Mouse (Mus musculus): ENCODE results near the gene Pole2. TPM values are rescaled to one million over a fixed set of nuclear protein-coding genes. Genes with fewer than 3 reads are reported as not detected.

The Pole2 gene
- polyA plus RNA-seq, 1 experiment from 2014 or later, result 21.4 TPM

DNA sequence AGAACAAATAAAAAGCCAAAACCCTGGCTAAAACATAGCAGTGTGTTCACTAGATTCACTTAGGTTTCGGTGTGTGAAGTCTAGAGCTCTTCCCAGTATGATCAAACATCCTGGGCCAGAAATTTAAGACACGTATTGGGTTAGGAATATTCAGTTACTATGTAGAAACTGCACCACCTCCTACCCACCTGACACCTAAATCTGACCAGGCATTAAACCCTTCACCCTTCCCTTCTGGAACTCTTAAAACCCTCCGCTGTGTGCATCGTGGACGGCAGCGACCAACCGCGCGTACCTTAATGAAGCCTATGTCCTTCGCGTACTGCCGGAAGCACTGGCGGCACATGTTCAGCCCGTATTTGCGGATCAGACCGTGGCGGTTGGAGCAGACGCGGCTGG is 69.6 kb downstream of the Pole2 start:
- ATAC-seq (ENCODE audit: insufficient read depth), result no peak
- Histone ChIP-seq H3K4me1 (replicated peaks) (peaks cover 23% of the 10 kb centered on the region), H3K36me3 (replicated peaks) (peaks cover 27% of the 10 kb centered on the region), H3K9me3 (replicated peaks) (no peaks in the 10 kb centered on the region), H3K9ac (peak overlapping the region; percentile 80), H3K4me2 (peak overlapping the region; percentile 73), H3K4me3 (replicated peaks) (peak overlapping the region; percentile 72), H3K27me3 (no peaks in the 10 kb centered on the region), H3K27ac (replicated peaks) (peak overlapping the region; percentile 95)
- under 1% methylated on average over 19 of the region's 19 CpGs for WGBS (ENCODE audit: insufficient replicate concordance)

DNA sequence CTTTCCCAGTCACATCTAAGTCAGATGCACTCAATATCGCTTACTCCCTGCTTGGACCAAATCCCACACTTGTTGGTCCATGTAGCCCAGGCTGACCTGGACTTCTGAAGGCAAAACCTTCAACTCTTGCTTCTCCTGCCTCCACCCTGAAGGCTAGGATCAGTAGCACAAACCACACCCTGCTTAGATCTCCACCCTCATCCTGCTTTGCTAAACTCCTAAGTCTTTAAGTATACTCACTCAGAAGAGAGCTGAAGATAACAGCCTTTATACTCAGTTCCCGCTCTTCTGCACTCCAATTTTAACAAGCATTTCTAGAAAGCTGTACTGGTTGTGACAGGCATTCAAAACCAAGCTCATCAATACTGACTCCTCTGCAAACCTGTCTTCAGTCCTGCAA is 70.9 kb downstream of the Pole2 start:
- H3K36me3 ChIP-seq (replicated peaks), result peaks cover 27% of the 10 kb centered on the region
- H3K4me3 ChIP-seq (replicated peaks), result peak overlapping the region; percentile 72
- no peaks in the 10 kb centered on the region for H3K9me3 ChIP-seq (replicated peaks)
- ATAC-seq (ENCODE audit: insufficient read depth), result no peak
- peak overlapping the region; percentile 95 for H3K27ac ChIP-seq (replicated peaks)
- no peaks in the 10 kb centered on the region for H3K27me3 ChIP-seq
- peak overlapping the region; percentile 73 for H3K4me2 ChIP-seq
- peak overlapping the region; percentile 80 for H3K9ac ChIP-seq
- H3K4me1 ChIP-seq (replicated peaks), result peaks cover 23% of the 10 kb centered on the region
- WGBS (ENCODE audit: insufficient replicate concordance), result 57% methylated on average over 2 of the region's 2 CpGs

GRCm38 (mm10) chr12:69156436-69156835 is 71.6 kb downstream of the Pole2 start:
- Histone ChIP-seq H3K27ac (replicated peaks) (peak overlapping the region; percentile 95), H3K27me3 (no peaks in the 10 kb centered on the region), H3K9ac (no peak overlapping the region), H3K4me2 (peak overlapping the region; percentile 73; the same call in 1 of the 2 replicates), H3K36me3 (replicated peaks) (peaks cover 27% of the 10 kb centered on the region), H3K4me3 (replicated peaks) (no peak overlapping the region), H3K9me3 (replicated peaks) (no peaks in the 10 kb centered on the region), H3K4me1 (replicated peaks) (peaks cover 23% of the 10 kb centered on the region)
- no peak for ATAC-seq (ENCODE audit: insufficient read depth)
- WGBS (ENCODE audit: insufficient replicate concordance), result 67% methylated on average over 4 of the region's 4 CpGs

- ATAC-seq (ENCODE audit: insufficient read depth), result no peak
- Histone ChIP-seq H3K27me3 (no peaks in the 10 kb centered on the region), H3K9ac (no peak overlapping the region), H3K27ac (replicated peaks) (no peak overlapping the region), H3K4me3 (replicated peaks) (no peak overlapping the region), H3K4me1 (replicated peaks) (peaks cover 23% of the 10 kb centered on the region), H3K9me3 (replicated peaks) (no peaks in the 10 kb centered on the region), H3K4me2 (no peak overlapping the region), H3K36me3 (replicated peaks) (peaks cover 27% of the 10 kb centered on the region)
- 67% methylated on average over 2 of the region's 2 CpGs for WGBS (ENCODE audit: insufficient replicate concordance)
These were observed 72.1 kb downstream of the Pole2 start for GRCm38 (mm10) chr12:69155923-69156322.

Small RNA genes lying within 50 kb of the gene (microRNA-seq; reads per million reads assigned to microRNA genes)
- gene Gm47287 (not detected), gene Gm47295 (not detected)

Other genes starting within 250 kb of the Pole2 start
- gene Rps29, start 69.0 kb downstream of the Pole2 start, polyA plus RNA-seq (2015; fragmentation: Nextera tagmentation; extraction: Ambion mirVana), result 821 and 1,046 TPM in 2 replicates
- gene Lrr1, start 59.4 kb downstream of the Pole2 start, polyA plus RNA-seq (2015; fragmentation: Nextera tagmentation; extraction: Ambion mirVana), result 16.6 and 17.6 TPM in 2 replicates
- 349 and 436 TPM in 2 replicates for gene Rpl36al, start 44.1 kb downstream of the Pole2 start, polyA plus RNA-seq (2015; fragmentation: Nextera tagmentation; extraction: Ambion mirVana)
- gene Mgat2, start 44.0 kb downstream of the Pole2 start, polyA plus RNA-seq (2015; fragmentation: Nextera tagmentation; extraction: Ambion mirVana), result 25.8 and 26.7 TPM in 2 replicates
- gene Gm49383, start 31.1 kb downstream of the Pole2 start, polyA plus RNA-seq (2015; fragmentation: Nextera tagmentation; extraction: Ambion mirVana), result 17.9 and 18.8 TPM in 2 replicates
- gene Dnaaf2, start 29.8 kb downstream of the Pole2 start, polyA plus RNA-seq (2015; fragmentation: Nextera tagmentation; extraction: Ambion mirVana), result 5.0 and 5.3 TPM in 2 replicates
- gene Gm49384, start 23.9 kb downstream of the Pole2 start, polyA plus RNA-seq (2015; fragmentation: Nextera tagmentation; extraction: Ambion mirVana), result 16.7 and 17.5 TPM in 2 replicates
- gene Klhdc1, start 13.0 kb upstream of the Pole2 start, polyA plus RNA-seq (2015; fragmentation: Nextera tagmentation; extraction: Ambion mirVana), result 1.9 and 2.1 TPM in 2 replicates
- gene Klhdc2, start 68.5 kb upstream of the Pole2 start, polyA plus RNA-seq (2015; fragmentation: Nextera tagmentation; extraction: Ambion mirVana), result 82.8 and 83.0 TPM in 2 replicates
- 33.1 and 35.3 TPM in 2 replicates for gene Nemf, start 129.0 kb upstream of the Pole2 start, polyA plus RNA-seq (2015; fragmentation: Nextera tagmentation; extraction: Ambion mirVana)
- gene Arf6, start 144.0 kb upstream of the Pole2 start, polyA plus RNA-seq (2015; fragmentation: Nextera tagmentation; extraction: Ambion mirVana), result 33.0 and 33.3 TPM in 2 replicates
- gene Gm9887, start 144.3 kb upstream of the Pole2 start, polyA plus RNA-seq (2015; fragmentation: Nextera tagmentation; extraction: Ambion mirVana), result 0.56 and 1.2 TPM in 2 replicates

Measured in liver, embryonic 15.5 days (tissue).